Mouse (Mus musculus) E14TG2a.4 (cell line): ENCODE measurements around the gene Crb1.

Source experiments
- CTCF ChIP-seq: conservative IDR thresholded peaks from 2 replicates; pipeline ENCODE4 v1.5.1; 2014; ENCODE audit warnings: low read length
- NANOG ChIP-seq: IDR thresholded peaks from 2 replicates; pipeline ENCODE4 v1.6.1; 2014; ENCODE audit warnings: borderline replicate concordance, low read length, mixed read lengths
- POU5F1 ChIP-seq: IDR thresholded peaks from 2 replicates; pipeline ENCODE4 v1.6.1; 2014; ENCODE audit warnings: low read length, borderline replicate concordance

DNA sequence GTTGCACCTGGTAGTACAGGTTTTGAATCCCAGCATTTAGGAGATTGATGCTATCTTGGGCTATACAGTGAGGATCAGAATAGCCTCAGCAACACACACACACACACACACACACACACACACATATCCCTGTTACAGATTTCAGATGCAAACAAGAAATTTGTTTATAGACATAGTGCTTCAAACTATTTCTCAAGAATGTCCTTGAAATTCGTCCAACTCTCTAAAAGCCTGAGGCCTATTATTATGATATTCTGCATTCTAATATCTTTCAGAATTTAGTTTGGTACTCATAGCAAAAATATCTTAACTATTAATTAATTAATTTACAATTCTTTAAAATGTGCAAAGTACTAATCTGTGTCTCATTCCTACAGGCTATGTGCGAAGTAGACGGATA is 124.9 kb downstream of the Crb1 start:
- TF ChIP-seq CTCF, result no peak
- no peak for TF ChIP-seq POU5F1
- TF ChIP-seq NANOG, result no peak
